Mouse (Mus musculus): Measurements from ENCODE around the gene Ect2l. TPM values are rescaled to one million over a fixed set of nuclear protein-coding genes. Genes with fewer than 3 reads are reported as not detected.

The Ect2l gene
- under 1 TPM in 3 of 4 experiments, not detected in 1; 0.59 to 0.73 (median 0.66) TPM for total RNA-seq (2022)

DNA sequence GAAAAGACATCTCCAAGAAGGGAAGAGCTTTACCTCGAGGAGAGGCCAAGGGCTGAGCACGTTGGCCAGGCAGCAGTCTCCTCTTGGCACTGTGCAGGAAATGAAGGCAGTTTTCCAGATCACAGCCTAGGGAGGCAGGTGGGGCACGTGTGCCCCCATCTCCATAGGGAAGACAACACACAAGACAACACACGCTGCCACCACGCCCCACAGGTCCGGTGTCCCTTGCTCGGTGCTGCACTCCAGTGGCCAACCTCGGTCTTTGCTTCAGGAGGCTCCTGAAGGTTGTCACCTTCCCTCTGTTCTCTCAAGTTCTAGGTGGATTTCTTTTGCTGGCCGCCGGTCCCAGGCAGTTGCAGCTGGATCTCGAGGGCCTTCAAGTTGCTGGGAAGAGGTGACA, at the start of gene Ect2l:
Ect2l (minus strand) TSS at position 165 of the 400 bp plus-strand sequence.
- DNase-seq (ENCODE audit: low spot score in 2 of 2) = no peak

DNA sequence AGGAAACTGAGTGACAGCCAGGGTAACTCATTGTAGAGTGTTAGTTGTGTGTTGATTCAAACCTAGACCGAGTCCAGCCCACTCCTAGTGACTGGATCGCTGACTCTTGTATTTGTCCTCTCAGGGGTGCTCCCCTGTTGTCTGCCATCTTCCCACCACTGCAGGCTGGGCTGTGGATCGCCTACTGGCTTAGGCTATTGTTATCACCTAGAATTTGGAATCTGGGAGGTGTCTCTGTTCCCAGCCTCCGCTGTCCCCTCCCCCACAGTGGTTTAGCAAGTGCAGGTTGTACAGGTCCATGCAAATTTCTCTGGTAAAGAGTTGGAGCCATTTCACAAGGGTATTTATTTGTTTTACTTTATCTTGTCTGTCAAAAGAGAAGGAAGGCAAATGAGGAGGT, 40.7 kb upstream of the Ect2l start:
- no peak for DNase-seq (ENCODE audit: low spot score in 2 of 2)

DNA sequence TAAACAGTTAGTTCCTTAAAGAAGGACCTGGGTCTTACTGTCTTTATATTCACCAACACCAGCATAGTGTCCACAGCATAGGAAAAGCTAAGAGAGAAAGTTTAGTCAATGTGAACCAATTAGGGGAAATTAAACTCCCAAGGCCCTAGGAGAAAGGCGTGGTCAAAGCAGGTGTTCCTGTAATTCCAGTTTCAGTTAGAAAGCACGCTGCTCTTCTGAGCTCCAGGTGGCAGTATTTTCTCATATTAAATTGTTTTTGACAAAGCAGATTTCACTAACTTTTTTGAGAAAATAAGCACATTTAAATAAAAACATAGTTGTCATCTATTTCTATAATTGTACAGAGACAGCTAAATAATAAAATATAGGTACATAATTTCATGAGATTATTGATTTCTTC, 32.9 kb upstream of the Ect2l start:
- no peak for DNase-seq (ENCODE audit: low spot score in 2 of 2)

GRCm38 (mm10) chr10:18237191-18237590, 26.5 kb upstream of the Ect2l start:
- DNase-seq (ENCODE audit: low spot score in 2 of 2) = no peak

DNA sequence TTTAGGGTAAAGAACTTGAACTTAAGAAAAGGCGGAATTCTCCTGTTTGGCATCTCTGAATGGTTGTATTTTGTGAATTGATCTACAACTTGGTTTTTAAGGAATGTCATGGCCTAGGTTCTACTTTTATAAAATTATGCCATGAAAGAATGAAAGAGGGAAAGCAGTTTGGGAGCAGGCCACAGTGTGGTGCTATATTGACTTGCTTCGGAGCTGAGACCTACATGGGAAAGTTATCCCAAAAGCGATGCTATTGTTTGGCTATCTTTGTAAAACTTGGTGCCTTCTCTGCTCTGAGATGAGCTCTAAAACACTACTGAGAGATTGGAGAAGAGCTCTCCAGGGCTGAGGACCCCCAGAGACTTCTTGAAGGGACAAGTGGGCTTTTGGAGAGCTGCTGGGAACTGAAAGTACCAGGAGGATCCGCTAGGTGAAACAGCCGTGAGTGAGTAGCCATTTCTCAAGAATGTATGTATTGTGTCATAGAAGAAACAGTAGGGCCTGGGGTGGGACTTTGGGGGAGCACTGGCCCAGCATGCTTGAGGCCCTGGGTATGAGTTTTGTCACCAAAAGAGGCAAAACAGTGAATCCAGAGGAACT, 25.7 kb upstream of the Ect2l start:
- DNase-seq (ENCODE audit: low spot score in 2 of 2) = no peak

DNA sequence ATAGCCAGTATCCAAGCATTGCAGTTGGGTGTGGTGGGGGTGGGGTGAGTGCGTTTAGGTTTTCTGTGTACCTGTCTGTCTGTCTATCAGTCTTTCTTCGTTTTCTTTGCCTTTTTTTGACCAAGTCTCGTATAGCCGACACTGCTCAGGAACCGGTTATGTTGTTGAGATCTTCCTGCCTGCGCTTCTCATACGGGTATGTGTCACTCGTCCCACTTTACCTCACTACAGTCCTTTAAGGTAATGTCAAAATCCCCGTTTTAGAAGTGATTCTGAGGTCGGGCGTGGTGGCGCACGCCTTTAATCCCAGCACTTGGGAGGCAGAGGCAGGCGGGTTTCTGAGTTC, 24.7 kb upstream of the Ect2l start:
- DNase-seq (ENCODE audit: low spot score in 2 of 2) = peak in 1 of 2 experiments; percentile 25

DNA sequence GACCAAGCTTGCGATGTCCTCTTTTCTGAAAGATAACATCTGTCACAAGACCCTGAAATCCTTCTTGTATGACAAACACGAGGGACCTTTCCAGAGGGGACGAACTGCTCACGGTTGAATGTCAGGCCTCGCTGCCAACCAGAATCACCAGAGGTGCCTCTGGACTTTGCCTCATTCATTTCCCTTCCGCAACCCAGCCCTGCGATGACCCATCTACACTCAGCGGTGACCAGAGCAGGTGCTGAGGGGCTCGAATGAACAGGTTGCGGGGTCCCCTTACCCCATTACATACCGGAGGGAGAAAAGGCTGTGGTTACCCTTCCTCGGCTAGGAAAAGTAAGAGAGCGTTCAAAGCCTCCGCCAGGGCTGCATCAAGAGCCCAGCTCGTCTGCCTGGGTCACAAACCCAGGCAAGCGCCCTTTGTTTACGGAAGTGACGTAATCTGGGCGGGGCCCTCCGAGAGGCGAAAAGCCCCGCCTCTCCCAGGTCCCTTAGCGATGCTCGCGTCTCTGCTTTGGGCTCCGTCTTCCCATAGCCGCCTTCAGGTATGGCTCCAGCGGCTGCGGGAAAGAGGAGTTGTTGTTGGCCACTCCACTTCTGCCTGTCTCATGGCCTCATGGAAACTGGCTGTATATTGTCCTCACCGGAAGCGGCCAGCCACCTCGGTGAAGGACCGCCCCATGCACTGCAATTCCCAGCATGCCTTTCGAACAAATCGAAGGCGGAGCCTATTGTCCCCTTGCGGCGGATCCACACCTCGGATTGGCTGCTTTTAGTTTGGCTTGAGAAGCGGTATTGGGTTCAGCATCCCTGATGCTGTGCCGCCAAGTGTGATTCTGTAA, 24.1 kb upstream of the Ect2l start, which contains the start of gene Ccdc28a:
Ccdc28a (minus strand) TSS at position 439 of the 842 bp plus-strand sequence.
- peak; percentile 94 for DNase-seq (ENCODE audit: low spot score in 2 of 2)

- DNase-seq (ENCODE audit: low spot score in 2 of 2) = no peak
Observed at GRCm38 (mm10) chr10:18233891-18234290, 23.2 kb upstream of the Ect2l start.

GRCm38 (mm10) chr10:18224386-18224785, 13.7 kb upstream of the Ect2l start:
- DNase-seq (ENCODE audit: low spot score in 2 of 2) = peak; percentile 26

DNA sequence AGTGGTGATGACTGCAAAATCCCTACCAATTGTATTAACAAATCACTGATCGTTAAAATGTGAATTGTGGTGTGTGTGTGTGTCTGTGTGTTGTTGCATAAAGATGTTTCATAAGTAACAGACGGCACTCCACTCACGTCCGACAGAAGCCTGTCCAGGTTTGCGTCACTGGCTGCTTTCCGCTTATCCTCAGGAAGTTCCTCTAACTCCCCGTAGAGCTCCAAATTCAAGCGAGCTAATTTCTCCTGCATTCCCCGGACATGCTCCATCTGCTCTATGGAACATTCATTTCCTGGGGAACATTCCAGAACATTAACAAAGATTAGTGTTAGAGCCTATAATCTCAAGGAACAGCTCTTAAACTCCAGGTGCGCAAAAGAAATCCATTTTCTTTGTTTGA, 8.7 kb upstream of the Ect2l start:
- no peak for DNase-seq (ENCODE audit: low spot score in 2 of 2)

DNA sequence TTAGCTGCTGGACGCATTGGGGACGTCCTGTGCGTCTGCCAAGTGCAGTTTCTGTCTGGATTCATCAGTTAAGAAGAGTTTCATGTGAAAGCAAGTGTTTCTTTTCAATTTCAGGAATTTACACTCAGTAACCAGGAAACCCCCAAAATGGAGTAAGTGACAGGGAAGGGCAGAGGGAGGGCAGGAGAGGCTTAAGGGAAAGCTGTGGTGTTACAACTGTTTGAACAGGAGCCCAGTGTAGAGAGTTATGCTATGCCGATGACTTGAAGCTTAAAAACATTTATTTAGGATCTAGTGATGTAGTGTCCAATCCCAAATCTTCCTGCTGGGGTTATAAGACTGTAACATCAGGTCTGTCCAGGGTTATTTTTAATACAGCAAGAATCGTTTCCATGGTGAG, 3.4 kb upstream of the Ect2l start:
- no peak for DNase-seq (ENCODE audit: low spot score in 2 of 2)

DNA sequence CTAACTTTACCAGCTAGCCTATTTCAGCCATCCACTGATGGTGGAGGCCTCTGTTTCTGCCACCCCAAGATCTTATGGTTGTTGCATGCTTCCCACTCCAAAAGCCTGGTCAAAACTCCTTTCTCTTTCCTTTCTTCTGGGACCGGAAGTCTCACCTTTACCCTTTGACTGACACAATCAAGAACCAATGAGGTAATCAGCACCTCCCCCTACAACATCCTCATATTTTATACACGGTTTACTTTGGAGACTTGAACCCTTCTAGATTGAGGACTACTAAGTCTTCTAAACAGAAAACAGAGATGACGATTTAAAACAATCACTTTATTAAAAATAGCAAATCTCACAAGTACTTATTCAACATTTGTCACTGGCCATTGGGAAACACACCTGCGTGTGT, 2.7 kb upstream of the Ect2l start:
- DNase-seq (ENCODE audit: low spot score in 2 of 2) = no peak

DNA sequence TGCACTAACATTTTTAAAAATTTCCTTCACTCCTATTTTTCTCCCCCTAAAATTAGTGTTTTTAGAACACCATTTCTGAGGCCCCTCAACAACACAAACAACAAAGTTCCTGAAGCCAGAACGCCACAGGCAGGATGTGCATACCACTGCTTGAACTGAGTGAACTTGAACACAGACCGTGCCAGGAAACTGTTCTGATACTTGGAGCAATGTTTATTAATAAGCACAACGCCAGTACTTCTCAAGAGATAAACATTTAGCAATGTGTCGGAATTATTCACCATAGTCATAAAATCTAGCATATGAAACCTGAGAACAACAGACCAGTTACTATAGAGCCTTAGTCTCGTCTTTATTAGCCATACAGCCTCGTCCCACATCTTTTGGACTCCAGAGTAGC, 571 bp downstream of the Ect2l start:
- no peak for DNase-seq (ENCODE audit: low spot score in 2 of 2)

DNA sequence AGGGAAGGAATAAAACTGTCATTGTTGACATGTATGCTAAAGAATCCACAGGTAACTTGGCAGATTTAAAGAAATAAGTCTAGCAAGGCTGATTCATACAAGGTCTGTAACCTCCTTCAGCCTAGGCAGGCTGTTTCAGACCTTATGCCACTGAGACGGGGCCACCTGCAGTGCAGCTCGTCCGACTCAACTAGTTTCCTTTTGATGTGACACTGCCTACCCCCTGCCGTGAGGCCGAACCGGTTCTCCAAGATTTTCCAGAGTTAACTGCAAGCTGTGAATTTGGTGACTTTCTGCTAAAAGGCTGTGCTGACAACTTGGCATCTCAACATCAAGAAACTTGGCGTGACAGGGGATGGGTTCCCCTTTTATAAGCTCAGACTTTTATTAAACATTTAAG, 6.6 kb downstream of the Ect2l start:
- no peak for DNase-seq (ENCODE audit: low spot score in 2 of 2)

DNA sequence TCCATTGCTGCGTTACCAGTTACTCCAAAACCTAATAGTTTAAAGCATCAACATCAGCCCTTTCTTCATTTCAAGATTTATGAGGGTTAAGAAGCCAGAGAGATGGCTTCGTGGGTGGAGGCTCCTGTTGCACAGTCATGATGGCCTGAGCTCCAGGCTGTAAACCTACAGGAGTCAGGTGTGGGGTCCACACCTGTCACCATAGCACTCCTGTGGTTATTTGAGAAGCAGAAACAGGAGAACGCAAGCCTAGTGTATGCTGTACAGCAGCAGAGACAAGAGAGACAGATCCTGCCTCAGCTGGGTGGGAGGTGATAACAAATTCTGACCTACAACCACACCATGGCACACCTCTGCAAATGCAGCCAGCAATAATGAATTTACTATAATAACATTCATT, 8.3 kb downstream of the Ect2l start:
- DNase-seq (ENCODE audit: low spot score in 2 of 2) = no peak

- DNase-seq (ENCODE audit: low spot score in 2 of 2) = no peak
Observed at GRCm38 (mm10) chr10:18200656-18201055, 10.0 kb downstream of the Ect2l start.

DNA sequence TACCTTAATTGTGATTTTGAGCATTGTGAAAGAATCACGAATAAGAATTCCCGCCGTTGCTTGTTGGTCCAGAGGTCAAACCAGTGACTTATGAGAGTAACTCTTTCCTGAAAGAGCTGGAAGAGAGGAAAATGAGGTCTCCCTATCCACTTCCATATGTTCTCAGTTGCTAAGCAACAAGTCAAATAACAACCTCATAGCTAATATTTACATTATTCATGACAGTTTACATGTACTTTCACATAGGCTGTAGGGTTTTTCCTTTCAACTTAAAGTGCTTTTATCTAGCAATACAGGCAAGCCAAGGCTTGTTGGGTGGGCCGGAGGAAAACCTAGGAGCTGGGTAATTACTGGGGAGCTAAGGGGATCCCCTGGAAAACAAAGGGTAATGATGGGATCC, 10.8 kb downstream of the Ect2l start:
- no peak for DNase-seq (ENCODE audit: low spot score in 2 of 2)

DNA sequence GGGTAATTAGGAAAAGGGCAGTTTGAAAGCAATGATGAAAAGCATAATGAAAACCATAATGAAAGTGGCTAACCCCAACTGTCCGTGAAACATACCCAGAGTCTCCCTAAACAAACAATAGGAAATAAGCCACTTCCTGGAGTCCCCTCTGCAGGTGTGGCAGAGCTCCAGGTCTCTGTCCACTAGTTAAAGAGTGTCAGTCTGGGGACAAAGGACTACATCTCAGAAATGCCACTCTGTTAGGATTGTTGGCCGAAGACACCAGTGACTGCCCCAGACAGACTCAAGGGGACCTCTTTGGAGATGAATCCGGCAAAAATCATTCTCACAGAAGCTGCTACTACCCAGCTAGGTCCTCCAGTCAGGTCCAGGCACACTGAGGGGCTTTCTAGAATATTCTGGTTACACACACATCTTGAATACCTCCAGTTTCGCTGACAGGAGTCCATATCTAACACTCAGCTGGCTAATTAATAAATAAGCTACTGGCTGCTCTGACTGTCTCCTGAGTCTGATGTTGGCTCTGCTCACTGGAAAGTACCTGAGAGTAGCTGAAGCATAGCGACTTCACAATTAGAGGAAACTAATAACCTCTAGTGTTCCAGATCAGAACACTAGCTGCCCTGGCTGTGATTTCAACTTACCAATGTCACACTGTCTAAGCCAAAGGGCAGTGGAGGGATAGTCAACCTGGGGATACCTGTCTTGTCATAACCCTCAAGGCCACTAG, 12.2 kb downstream of the Ect2l start:
- DNase-seq (ENCODE audit: low spot score in 2 of 2) = no peak

DNA sequence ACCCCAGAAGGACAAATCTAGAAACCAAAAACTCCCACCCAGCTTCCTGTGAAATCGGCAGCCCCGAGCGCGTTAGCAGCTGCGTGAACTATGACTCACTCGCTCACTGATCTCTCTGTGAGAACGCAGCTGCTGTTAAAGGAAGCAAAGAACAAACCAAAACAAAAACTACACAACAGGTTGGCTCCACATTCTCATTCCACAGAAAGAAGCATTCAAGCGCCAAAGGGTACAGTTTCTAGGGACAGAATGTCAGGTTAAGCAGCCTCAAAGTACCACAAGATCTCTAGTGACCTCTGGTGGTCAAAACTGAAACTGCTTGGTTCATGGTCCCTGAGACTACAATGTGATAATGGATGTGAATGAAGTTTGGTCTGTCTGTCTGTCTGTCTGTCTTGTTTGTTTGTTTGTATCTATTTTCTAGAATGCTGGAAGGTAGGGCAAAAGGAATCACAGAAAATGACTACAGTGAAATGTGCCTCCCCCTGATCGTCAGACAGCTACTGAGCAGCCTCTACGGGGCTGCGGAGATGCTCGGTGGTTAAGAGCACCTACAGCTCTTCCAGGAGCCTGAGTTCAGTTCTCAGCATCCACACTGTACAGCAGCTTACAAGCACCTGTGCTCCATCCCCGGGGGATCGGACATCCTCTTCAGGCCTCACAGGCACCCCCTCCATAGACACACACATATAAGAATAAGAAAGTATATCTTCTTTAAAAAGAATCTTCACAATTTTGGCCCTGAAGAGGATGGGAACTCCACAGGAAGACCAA, 13.3 kb downstream of the Ect2l start:
- DNase-seq (ENCODE audit: low spot score in 2 of 2) = peak; percentile 39 to 82

DNA sequence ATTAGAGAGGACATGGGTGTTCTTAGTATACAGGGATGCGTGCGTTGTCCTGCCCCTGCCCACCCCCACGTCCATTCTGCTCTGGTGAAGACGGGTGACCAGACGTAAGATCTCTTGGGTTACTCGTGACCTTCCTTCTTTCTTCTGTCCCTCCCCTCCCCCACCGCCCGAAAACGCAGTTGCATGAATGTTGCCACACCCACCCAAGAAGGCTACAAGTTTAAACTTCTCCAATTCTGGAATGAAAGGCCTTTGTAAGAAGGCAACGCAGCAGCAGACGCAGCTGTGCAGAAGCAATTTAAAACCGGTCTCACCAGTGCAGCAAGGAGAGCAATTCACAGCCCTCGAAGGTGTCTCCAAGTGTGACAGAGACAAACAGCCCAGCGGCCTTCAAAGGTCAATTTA, 16.0 kb downstream of the Ect2l start:
- no peak for DNase-seq (ENCODE audit: low spot score in 2 of 2)

GRCm38 (mm10) chr10:18194156-18194555, 16.5 kb downstream of the Ect2l start:
- DNase-seq (ENCODE audit: low spot score in 2 of 2) = no peak

DNA sequence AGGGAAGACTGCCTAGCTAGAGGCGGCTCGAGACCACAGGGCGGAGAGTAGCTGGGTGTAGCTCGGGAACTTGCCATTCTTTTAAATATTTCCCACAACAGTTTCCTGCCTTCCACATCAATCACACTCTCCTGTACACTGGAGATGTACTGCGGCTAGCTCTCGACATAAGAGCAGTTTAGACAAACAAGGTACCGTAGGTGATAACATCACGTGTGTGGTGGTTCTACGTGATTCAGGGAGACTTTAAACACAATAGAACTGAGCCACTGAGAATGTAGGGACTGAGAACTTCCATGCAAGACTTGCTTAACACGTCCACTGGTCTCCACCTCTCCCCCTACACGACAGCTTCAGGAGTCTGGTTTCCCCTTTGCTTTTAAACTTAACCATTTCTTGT, 17.5 kb downstream of the Ect2l start:
- DNase-seq (ENCODE audit: low spot score in 2 of 2) = no peak
